Mouse (Mus musculus): ENCODE measurements around the gene Pcyox1. TPM values are rescaled to one million over a fixed set of nuclear protein-coding genes. Genes with fewer than 3 reads are reported as not detected.

Gene Pcyox1
- polyA plus RNA-seq, 1 experiment from 2014 or later, result 99.8 TPM

GRCm38 (mm10) chr6:86418711-86419110 is 21.8 kb upstream of the Pcyox1 start:
- H3K4me2 ChIP-seq, result no peak overlapping the region
- no peak overlapping the region for H3K9ac ChIP-seq
- H3K27me3 ChIP-seq, result no peaks in the 10 kb centered on the region
- WGBS, result 94% methylated on average over 6 of the region's 6 CpGs
- H3K27ac ChIP-seq, result no peak overlapping the region
- no peak overlapping the region for H3K4me3 ChIP-seq (replicated peaks)
- H3K4me1 ChIP-seq, result no peaks in the 10 kb centered on the region
- peaks cover 85% of the 10 kb centered on the region for H3K36me3 ChIP-seq (replicated peaks)
- H3K9me3 ChIP-seq, result no peaks in the 10 kb centered on the region
- no peak for ATAC-seq (ENCODE audit: low FRiP score)

GRCm38 (mm10) chr6:86406306-86406705 is 9.4 kb upstream of the Pcyox1 start:
- no peak for ATAC-seq (ENCODE audit: low FRiP score)
- H3K9ac ChIP-seq, result no peak overlapping the region; the same call in 1 of the 2 replicates
- peak overlapping the region; percentile 72 for H3K4me2 ChIP-seq
- peak overlapping the region; percentile 30 for H3K4me3 ChIP-seq (replicated peaks)
- H3K36me3 ChIP-seq (replicated peaks), result peaks cover 9% of the 10 kb centered on the region
- no peaks in the 10 kb centered on the region for H3K27me3 ChIP-seq
- no peaks in the 10 kb centered on the region for H3K9me3 ChIP-seq
- H3K4me1 ChIP-seq, result peaks cover 17% of the 10 kb centered on the region
- H3K27ac ChIP-seq, result no peak overlapping the region

GRCm38 (mm10) chr6:86404996-86405395 is 8.0 kb upstream of the Pcyox1 start:
- Histone ChIP-seq H3K36me3 (replicated peaks) (peaks cover 9% of the 10 kb centered on the region), H3K4me3 (replicated peaks) (peak overlapping the region; percentile 85), H3K4me2 (peak overlapping the region; percentile 72), H3K27me3 (no peaks in the 10 kb centered on the region), H3K27ac (peak overlapping the region; percentile 100), H3K4me1 (peaks cover 18% of the 10 kb centered on the region), H3K9ac (peak overlapping the region; percentile 98), H3K9me3 (no peaks in the 10 kb centered on the region)
- no peak for ATAC-seq (ENCODE audit: low FRiP score)
- under 1% methylated on average over 11 of the region's 11 CpGs for WGBS

- Histone ChIP-seq H3K27ac (peak within 1 kb of the TSS; percentile 100), H3K9me3 (no peaks in the 10 kb centered on the region), H3K4me3 (replicated peaks) (peak within 1 kb of the TSS; percentile 85), H3K4me2 (peak within 1 kb of the TSS; percentile 72), H3K36me3 (replicated peaks) (peaks cover 9% of the 10 kb centered on the region), H3K9ac (peak within 1 kb of the TSS; percentile 98), H3K4me1 (peaks cover 16% of the 10 kb centered on the region), H3K27me3 (no peaks in the 10 kb centered on the region)
- WGBS, result under 1% methylated on average over 58 of the region's 62 CpGs
- ATAC-seq (ENCODE audit: low FRiP score), result peak; percentile 95
Measured at GRCm38 (mm10) chr6:86404100-86404861, 7.3 kb upstream of the Pcyox1 start, which contains the start of gene Tia1. Gene Tia1, plus strand, starts transcription at chr6:86404219.

GRCm38 (mm10) chr6:86403728-86404099 is 6.8 kb upstream of the Pcyox1 start:
- peaks cover 16% of the 10 kb centered on the region for H3K4me1 ChIP-seq
- peaks cover 9% of the 10 kb centered on the region for H3K36me3 ChIP-seq (replicated peaks)
- H3K4me2 ChIP-seq, result peak overlapping the region; percentile 72
- peak overlapping the region; percentile 85 for H3K4me3 ChIP-seq (replicated peaks)
- under 1% methylated on average over 15 of the region's 15 CpGs for WGBS
- no peaks in the 10 kb centered on the region for H3K9me3 ChIP-seq
- peak overlapping the region; percentile 100 for H3K27ac ChIP-seq
- H3K27me3 ChIP-seq, result no peaks in the 10 kb centered on the region
- peak overlapping the region; percentile 98 for H3K9ac ChIP-seq
- ATAC-seq (ENCODE audit: low FRiP score), result peak; percentile 71

- WGBS, result 42% methylated on average over 12 of the region's 12 CpGs
- Histone ChIP-seq H3K9me3 (no peaks in the 10 kb centered on the region), H3K27me3 (no peaks in the 10 kb centered on the region), H3K9ac (no peak overlapping the region), H3K4me2 (peak overlapping the region; percentile 72), H3K4me3 (replicated peaks) (peak overlapping the region; percentile 85), H3K4me1 (peaks cover 16% of the 10 kb centered on the region), H3K36me3 (replicated peaks) (peaks cover 8% of the 10 kb centered on the region), H3K27ac (no peak overlapping the region)
- no peak for ATAC-seq (ENCODE audit: low FRiP score)
Measured at GRCm38 (mm10) chr6:86402681-86403607, 6.0 kb upstream of the Pcyox1 start.

GRCm38 (mm10) chr6:86400972-86401371 is 4.0 kb upstream of the Pcyox1 start:
- no peak for ATAC-seq (ENCODE audit: low FRiP score)
- WGBS, result 6% methylated on average over 9 of the region's 9 CpGs
- no peak overlapping the region; the same call in 1 of the 2 replicates for H3K4me3 ChIP-seq (replicated peaks)
- H3K36me3 ChIP-seq (replicated peaks), result no peaks in the 10 kb centered on the region
- H3K9ac ChIP-seq, result no peak overlapping the region
- H3K4me2 ChIP-seq, result peak overlapping the region; percentile 32
- H3K9me3 ChIP-seq, result no peaks in the 10 kb centered on the region
- no peak overlapping the region for H3K27ac ChIP-seq
- 0 out of 2 replicates have a peak, but pooled peaks cover 4% of the 10 kb centered on the region for H3K27me3 ChIP-seq
- H3K4me1 ChIP-seq, result peaks cover 17% of the 10 kb centered on the region

- H3K9me3 ChIP-seq, result no peaks in the 10 kb centered on the region
- no peak overlapping the region for H3K9ac ChIP-seq
- no peaks in the 10 kb centered on the region for H3K36me3 ChIP-seq (replicated peaks)
- 0 out of 2 replicates have a peak, but pooled peaks cover 4% of the 10 kb centered on the region for H3K27me3 ChIP-seq
- no peak overlapping the region for H3K4me3 ChIP-seq (replicated peaks)
- 90% methylated on average over 2 of the region's 2 CpGs for WGBS
- no peak for ATAC-seq (ENCODE audit: low FRiP score)
- H3K4me2 ChIP-seq, result no peak overlapping the region
- H3K27ac ChIP-seq, result no peak overlapping the region
- peaks cover 27% of the 10 kb centered on the region for H3K4me1 ChIP-seq
Measured at GRCm38 (mm10) chr6:86399995-86400394, 3.0 kb upstream of the Pcyox1 start.

GRCm38 (mm10) chr6:86398986-86399385 is 2.0 kb upstream of the Pcyox1 start:
- Histone ChIP-seq H3K36me3 (replicated peaks) (peaks cover 5% of the 10 kb centered on the region), H3K4me1 (peaks cover 37% of the 10 kb centered on the region), H3K9ac (no peak overlapping the region), H3K9me3 (no peaks in the 10 kb centered on the region), H3K4me3 (replicated peaks) (no peak overlapping the region), H3K27ac (no peak overlapping the region), H3K27me3 (0 out of 2 replicates have a peak, but pooled peaks cover 4% of the 10 kb centered on the region), H3K4me2 (no peak overlapping the region)
- WGBS, result 86% methylated on average over 2 of the region's 2 CpGs
- no peak for ATAC-seq (ENCODE audit: low FRiP score)

GRCm38 (mm10) chr6:86397257-86397980 is 465 bp upstream of the Pcyox1 start:
- H3K27ac ChIP-seq, result peak overlapping the region; percentile 92; the same call in 1 of the 2 replicates
- peak overlapping the region; percentile 93 for H3K4me3 ChIP-seq (replicated peaks)
- ATAC-seq (ENCODE audit: low FRiP score), result no peak
- peaks cover 13% of the 10 kb centered on the region for H3K36me3 ChIP-seq (replicated peaks)
- 4% methylated on average over 14 of the region's 14 CpGs for WGBS
- no peaks in the 10 kb centered on the region for H3K9me3 ChIP-seq
- peak overlapping the region; percentile 88 for H3K4me2 ChIP-seq
- 0 out of 2 replicates have a peak, but pooled peaks cover 4% of the 10 kb centered on the region for H3K27me3 ChIP-seq
- peak overlapping the region; percentile 91 for H3K9ac ChIP-seq
- H3K4me1 ChIP-seq, result peaks cover 34% of the 10 kb centered on the region

GRCm38 (mm10) chr6:86395969-86396368 is 985 bp downstream of the Pcyox1 start:
- H3K27me3 ChIP-seq, result 0 out of 2 replicates have a peak, but pooled peaks cover 4% of the 10 kb centered on the region
- peaks cover 27% of the 10 kb centered on the region for H3K36me3 ChIP-seq (replicated peaks)
- peak overlapping the region; percentile 91 for H3K9ac ChIP-seq
- 31% methylated on average over 10 of the region's 10 CpGs for WGBS
- H3K9me3 ChIP-seq, result no peaks in the 10 kb centered on the region
- H3K4me2 ChIP-seq, result peak overlapping the region; percentile 88
- peak overlapping the region; percentile 92 for H3K27ac ChIP-seq
- no peak for ATAC-seq (ENCODE audit: low FRiP score)
- peaks cover 34% of the 10 kb centered on the region for H3K4me1 ChIP-seq
- H3K4me3 ChIP-seq (replicated peaks), result peak overlapping the region; percentile 93

Data from forebrain, embryonic 12.5 days (tissue).